Mouse (Mus musculus) activated CD4-positive, CD25-positive, alpha-beta regulatory T cell, adult 4 months (primary cell): ENCODE results near the gene Vmn2r19. TPM values are rescaled to one million over a fixed set of nuclear protein-coding genes. Genes with fewer than 3 reads are reported as not detected.
"Not testable (repeated sequence)": the region's sequence is repeated elsewhere in the genome, so short reads cannot be mapped to it uniquely, and the experiment has no call there.

Experiments used
- ATAC-seq: one replicate; pipeline ENCODE4 v1.8.0; 2017
- polyA plus RNA-seq, 2 experiments: library from polyadenylated mRNA; unstranded; fragments of 100-300 nt; shearing (Covaris generic); gene quantifications; one replicate each; pipeline ENCODE4 v1.2.1; 2017

Vmn2r19 gene
- polyA plus RNA-seq: not detected

- no peak for ATAC-seq
These were observed at the start of gene Vmn2r19 for GRCm38 (mm10) chr6:123308033-123308432. Gene Vmn2r19 (plus strand): TSS chr6:123308333.

- ATAC-seq: no peak
These were observed 49.2 kb upstream of the Vmn2r19 start for GRCm38 (mm10) chr6:123258946-123259345.

- no peak for ATAC-seq
These were observed 48.1 kb upstream of the Vmn2r19 start for GRCm38 (mm10) chr6:123259889-123260603.

- ATAC-seq: no peak
These were observed 47.3 kb upstream of the Vmn2r19 start for GRCm38 (mm10) chr6:123260868-123261267.

- ATAC-seq: no peak
These were observed 46.5 kb upstream of the Vmn2r19 start, which contains the start of gene Clec4d for GRCm38 (mm10) chr6:123261555-123262161. Gene Clec4d (plus strand): TSS chr6:123262111.

GRCm38 (mm10) chr6:123264194-123264593, 43.9 kb upstream of the Vmn2r19 start:
- ATAC-seq: no peak

GRCm38 (mm10) chr6:123265809-123266208, 42.3 kb upstream of the Vmn2r19 start:
- ATAC-seq: no peak

GRCm38 (mm10) chr6:123266945-123267344, 41.2 kb upstream of the Vmn2r19 start:
- ATAC-seq: no peak

- no peak for ATAC-seq
These were observed 28.7 kb upstream of the Vmn2r19 start for GRCm38 (mm10) chr6:123279443-123279842.

- no peak for ATAC-seq
These were observed 21.8 kb upstream of the Vmn2r19 start for GRCm38 (mm10) chr6:123286311-123286710.

GRCm38 (mm10) chr6:123288931-123289330, 19.2 kb upstream of the Vmn2r19 start:
- no peak for ATAC-seq

- ATAC-seq: no peak
These were observed 18.4 kb upstream of the Vmn2r19 start, which contains the start of gene Clec4e for GRCm38 (mm10) chr6:123289753-123290152. Gene Clec4e (minus strand): TSS chr6:123289870.

- ATAC-seq: no peak
These were observed 15.3 kb upstream of the Vmn2r19 start for GRCm38 (mm10) chr6:123292751-123293400.

GRCm38 (mm10) chr6:123293509-123293908, 14.6 kb upstream of the Vmn2r19 start:
- ATAC-seq: not testable (repeated sequence)

- ATAC-seq: no peak
These were observed 11.4 kb upstream of the Vmn2r19 start for GRCm38 (mm10) chr6:123296687-123297086.

- not testable (repeated sequence) for ATAC-seq
These were observed 1.8 kb upstream of the Vmn2r19 start for GRCm38 (mm10) chr6:123306315-123306714.

- no peak for ATAC-seq
These were observed 24.4 kb downstream of the Vmn2r19 start for GRCm38 (mm10) chr6:123332503-123332902.

GRCm38 (mm10) chr6:123340093-123340492, 32.0 kb downstream of the Vmn2r19 start:
- ATAC-seq: no peak

- no peak for ATAC-seq
These were observed 38.0 kb downstream of the Vmn2r19 start for GRCm38 (mm10) chr6:123346141-123346540.
